Mouse (Mus musculus) ES-Bruce4 (cell line): ENCODE measurements around the gene Syngr1.

Experiments used
- CTCF ChIP-seq: IDR thresholded peaks from one replicate; pipeline ENCODE4 v1.8.1; 2011; ENCODE audit warnings: low read depth, low read length
- EP300 ChIP-seq: IDR thresholded peaks from 2 replicates; pipeline ENCODE4 v1.6.1; 2011; ENCODE audit warnings: low read depth, low read length; ENCODE audit not compliant: insufficient read depth
- POLR2A ChIP-seq: IDR thresholded peaks from one replicate; pipeline ENCODE4 v1.8.1; 2011; ENCODE audit warnings: low read length; ENCODE audit not compliant: insufficient read depth

GRCm38 (mm10) chr15:80133682-80134449 is 42.7 kb downstream of the Syngr1 start:
- TF ChIP-seq CTCF: no peak
- TF ChIP-seq POLR2A: no peak
- TF ChIP-seq EP300: no peak
